Mouse (Mus musculus): ENCODE measurements around the gene Car3. TPM values are rescaled to one million over a fixed set of nuclear protein-coding genes. Genes with fewer than 3 reads are reported as not detected.
"Not testable (repeated sequence)": the region's sequence is repeated elsewhere in the genome, so short reads cannot be mapped to it uniquely, and the experiment has no call there.

Gene Car3
- polyA plus RNA-seq (2015; fragmentation: Nextera tagmentation; extraction: Ambion mirVana): 9.7 and 19.0 TPM in 2 replicates

- Histone ChIP-seq H3K4me2 (peak within 1 kb of the TSS; percentile 94), H3K27me3 (replicated peaks) (no peaks in the 10 kb centered on the region), H3K27ac (replicated peaks) (peak within 1 kb of the TSS; percentile 41; the same call in 1 of the 2 replicates), H3K9me3 (replicated peaks) (no peaks in the 10 kb centered on the region), H3K4me3 (replicated peaks) (peak within 1 kb of the TSS; percentile 43), H3K9ac (replicated peaks) (peak within 1 kb of the TSS; percentile 45), H3K4me1 (peaks cover 17% of the 10 kb centered on the region; the same call in 1 of the 2 replicates), H3K36me3 (no peaks in the 10 kb centered on the region)
- WGBS: 4% methylated on average over 18 of the region's 18 CpGs
- ATAC-seq (ENCODE audit: low FRiP score): peak; percentile 94
Measured at GRCm38 (mm10) chr3:14863022-14863711, at the start of gene Car3. Car3 (plus strand) TSS chr3:14863512.

DNA sequence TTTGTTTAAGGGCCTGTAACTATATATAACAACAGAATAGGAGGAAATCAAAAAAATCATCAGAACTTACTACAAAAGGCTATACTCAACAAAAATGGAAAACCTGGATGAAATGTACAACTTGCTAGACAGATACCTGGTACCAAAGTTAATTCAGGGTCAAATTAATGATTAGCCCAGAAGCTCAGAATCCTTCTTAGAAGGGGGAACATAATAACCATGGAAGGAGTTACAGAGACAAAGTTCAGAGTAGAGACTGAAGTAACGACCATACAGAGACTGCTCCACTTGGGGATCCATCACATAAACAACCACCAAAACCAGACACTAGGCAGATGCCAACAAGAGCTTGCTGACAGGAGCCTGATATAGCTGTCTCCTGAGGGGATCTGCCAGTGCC is 47.9 kb upstream of the Car3 start:
- not testable (repeated sequence) for H3K9ac ChIP-seq (replicated peaks); H3K4me3 ChIP-seq (replicated peaks); ATAC-seq (ENCODE audit: low FRiP score); H3K36me3 ChIP-seq; H3K4me2 ChIP-seq; H3K27me3 ChIP-seq (replicated peaks); H3K9me3 ChIP-seq (replicated peaks); H3K4me1 ChIP-seq; H3K27ac ChIP-seq (replicated peaks)
- 87% methylated on average over 1 of the region's 1 CpGs for WGBS

- Histone ChIP-seq H3K4me2 (no peak overlapping the region), H3K9ac (replicated peaks) (no peak overlapping the region), H3K27ac (replicated peaks) (no peak overlapping the region), H3K4me3 (replicated peaks) (no peak overlapping the region), H3K4me1 (no peaks in the 10 kb centered on the region), H3K9me3 (replicated peaks) (no peaks in the 10 kb centered on the region), H3K36me3 (no peaks in the 10 kb centered on the region), H3K27me3 (replicated peaks) (no peaks in the 10 kb centered on the region)
- no peak for ATAC-seq (ENCODE audit: low FRiP score)
- WGBS: 88% methylated on average over 1 of the region's 1 CpGs
Measured at GRCm38 (mm10) chr3:14819844-14820504, 43.3 kb upstream of the Car3 start.

- no peaks in the 10 kb centered on the region for H3K4me1 ChIP-seq
- no peaks in the 10 kb centered on the region for H3K36me3 ChIP-seq
- H3K4me3 ChIP-seq (replicated peaks): no peak overlapping the region
- no peaks in the 10 kb centered on the region for H3K27me3 ChIP-seq (replicated peaks)
- H3K9ac ChIP-seq (replicated peaks): no peak overlapping the region
- H3K27ac ChIP-seq (replicated peaks): no peak overlapping the region
- H3K4me2 ChIP-seq: no peak overlapping the region
- no peak for ATAC-seq (ENCODE audit: low FRiP score)
- H3K9me3 ChIP-seq (replicated peaks): no peaks in the 10 kb centered on the region
Measured at GRCm38 (mm10) chr3:14828896-14829295, 34.4 kb upstream of the Car3 start.

- H3K27me3 ChIP-seq (replicated peaks): no peaks in the 10 kb centered on the region
- H3K36me3 ChIP-seq: no peaks in the 10 kb centered on the region
- 89% methylated on average over 5 of the region's 5 CpGs for WGBS
- H3K27ac ChIP-seq (replicated peaks): no peak overlapping the region
- no peak overlapping the region for H3K4me2 ChIP-seq
- H3K4me3 ChIP-seq (replicated peaks): no peak overlapping the region
- H3K9ac ChIP-seq (replicated peaks): no peak overlapping the region
- ATAC-seq (ENCODE audit: low FRiP score): no peak
- H3K9me3 ChIP-seq (replicated peaks): no peaks in the 10 kb centered on the region
- H3K4me1 ChIP-seq: no peaks in the 10 kb centered on the region
Measured at GRCm38 (mm10) chr3:14831219-14831835, 32.0 kb upstream of the Car3 start.

DNA sequence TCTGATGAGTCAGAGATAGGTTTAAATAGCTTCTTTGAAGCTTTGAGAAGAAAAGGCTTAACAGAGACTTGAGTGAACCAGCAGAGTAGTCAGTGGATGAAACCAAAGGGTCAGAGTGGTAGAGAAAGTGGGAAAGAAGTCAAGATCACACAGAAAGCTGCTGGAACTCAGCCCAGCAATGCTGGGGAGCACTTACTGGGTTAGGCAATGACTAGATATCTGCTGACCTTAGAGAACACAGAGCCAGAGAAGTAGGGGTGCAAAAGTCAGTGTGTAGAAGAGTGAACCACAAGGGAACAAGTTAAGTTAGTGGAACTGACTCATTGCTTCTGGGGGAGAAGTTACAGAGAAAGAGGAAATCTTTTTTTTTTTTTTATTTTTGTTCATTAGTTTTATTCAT is 30.5 kb upstream of the Car3 start:
- H3K4me1 ChIP-seq: no peaks in the 10 kb centered on the region
- no peak overlapping the region for H3K4me3 ChIP-seq (replicated peaks)
- no peak overlapping the region for H3K4me2 ChIP-seq
- H3K27ac ChIP-seq (replicated peaks): no peak overlapping the region
- no peaks in the 10 kb centered on the region for H3K36me3 ChIP-seq
- ATAC-seq (ENCODE audit: low FRiP score): no peak
- H3K9ac ChIP-seq (replicated peaks): no peak overlapping the region
- H3K27me3 ChIP-seq (replicated peaks): no peaks in the 10 kb centered on the region
- no peaks in the 10 kb centered on the region for H3K9me3 ChIP-seq (replicated peaks)

GRCm38 (mm10) chr3:14838936-14839335 is 24.4 kb upstream of the Car3 start:
- H3K4me2 ChIP-seq: no peak overlapping the region
- H3K4me3 ChIP-seq (replicated peaks): no peak overlapping the region
- ATAC-seq (ENCODE audit: low FRiP score): no peak
- no peak overlapping the region for H3K9ac ChIP-seq (replicated peaks)
- H3K27me3 ChIP-seq (replicated peaks): no peaks in the 10 kb centered on the region
- 100% methylated on average over 1 of the region's 1 CpGs for WGBS
- no peaks in the 10 kb centered on the region for H3K4me1 ChIP-seq
- no peak overlapping the region for H3K27ac ChIP-seq (replicated peaks)
- H3K36me3 ChIP-seq: no peaks in the 10 kb centered on the region
- H3K9me3 ChIP-seq (replicated peaks): no peaks in the 10 kb centered on the region

GRCm38 (mm10) chr3:14839466-14840118 is 23.7 kb upstream of the Car3 start:
- Histone ChIP-seq H3K4me3 (replicated peaks) (no peak overlapping the region), H3K9me3 (replicated peaks) (no peaks in the 10 kb centered on the region), H3K4me1 (no peaks in the 10 kb centered on the region), H3K27ac (replicated peaks) (no peak overlapping the region), H3K36me3 (no peaks in the 10 kb centered on the region), H3K27me3 (replicated peaks) (no peaks in the 10 kb centered on the region), H3K4me2 (no peak overlapping the region), H3K9ac (replicated peaks) (no peak overlapping the region)
- ATAC-seq (ENCODE audit: low FRiP score): no peak
- WGBS: 85% methylated on average over 3 of the region's 3 CpGs

- H3K9ac ChIP-seq (replicated peaks): no peak overlapping the region
- 92% methylated on average over 2 of the region's 2 CpGs for WGBS
- ATAC-seq (ENCODE audit: low FRiP score): no peak
- H3K9me3 ChIP-seq (replicated peaks): no peaks in the 10 kb centered on the region
- no peak overlapping the region for H3K27ac ChIP-seq (replicated peaks)
- no peaks in the 10 kb centered on the region for H3K36me3 ChIP-seq
- no peaks in the 10 kb centered on the region for H3K27me3 ChIP-seq (replicated peaks)
- no peak overlapping the region for H3K4me3 ChIP-seq (replicated peaks)
- H3K4me1 ChIP-seq: no peaks in the 10 kb centered on the region
- H3K4me2 ChIP-seq: no peak overlapping the region
Measured at GRCm38 (mm10) chr3:14848587-14849254, 14.6 kb upstream of the Car3 start.

DNA sequence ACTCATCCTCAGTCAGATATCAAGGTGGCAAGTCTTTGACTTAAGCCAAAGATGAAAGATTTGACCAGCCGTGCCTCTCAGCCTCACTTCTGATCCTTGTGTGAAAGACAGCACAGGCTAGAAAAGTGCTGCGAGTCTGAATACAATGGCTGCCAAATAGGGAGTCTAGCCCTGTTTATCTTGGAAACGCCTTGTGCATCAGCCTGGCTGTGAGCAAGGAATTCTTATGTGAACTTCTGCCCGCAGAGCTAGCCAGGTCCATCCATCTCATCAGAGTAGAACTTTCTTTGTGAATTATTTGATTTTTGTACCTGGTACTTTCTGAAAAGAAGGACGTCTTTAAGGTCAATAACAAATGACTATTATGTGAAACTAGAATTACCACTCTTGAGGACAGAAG is 9.3 kb upstream of the Car3 start:
- Histone ChIP-seq H3K9ac (replicated peaks) (no peak overlapping the region), H3K36me3 (no peaks in the 10 kb centered on the region), H3K27me3 (replicated peaks) (no peaks in the 10 kb centered on the region), H3K4me2 (no peak overlapping the region), H3K4me1 (no peaks in the 10 kb centered on the region), H3K4me3 (replicated peaks) (no peak overlapping the region), H3K9me3 (replicated peaks) (no peaks in the 10 kb centered on the region), H3K27ac (replicated peaks) (no peak overlapping the region)
- ATAC-seq (ENCODE audit: low FRiP score): no peak
- WGBS: 81% methylated on average over 5 of the region's 5 CpGs

DNA sequence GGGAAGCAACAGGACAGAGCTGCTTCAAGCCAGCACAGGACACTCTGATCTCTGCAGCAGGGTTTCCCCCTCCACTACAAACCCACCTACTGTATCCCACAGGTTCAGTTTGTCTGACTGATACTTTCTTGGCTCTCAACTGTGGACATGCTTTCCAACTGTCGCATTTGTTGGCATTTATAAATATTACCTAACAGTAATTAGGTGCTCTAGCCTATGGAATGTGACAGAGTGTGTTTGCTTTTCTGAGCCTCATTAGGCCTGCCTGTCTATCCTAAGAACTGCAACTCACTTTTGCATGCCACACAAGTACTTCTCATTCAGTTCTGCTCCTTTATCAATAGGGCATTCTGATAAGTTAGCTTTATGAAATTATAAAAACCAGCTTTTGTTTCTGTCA is 8.9 kb upstream of the Car3 start:
- Histone ChIP-seq H3K4me3 (replicated peaks) (no peak overlapping the region), H3K27ac (replicated peaks) (no peak overlapping the region), H3K9me3 (replicated peaks) (no peaks in the 10 kb centered on the region), H3K4me1 (no peaks in the 10 kb centered on the region), H3K4me2 (no peak overlapping the region), H3K9ac (replicated peaks) (no peak overlapping the region), H3K36me3 (no peaks in the 10 kb centered on the region), H3K27me3 (replicated peaks) (no peaks in the 10 kb centered on the region)
- ATAC-seq (ENCODE audit: low FRiP score): no peak
- 88% methylated on average over 1 of the region's 1 CpGs for WGBS

All from neural tube, embryonic 15.5 days (tissue).